8 mouse cellular contexts compared by ENCODE assay signal in the genomic region with DNA sequence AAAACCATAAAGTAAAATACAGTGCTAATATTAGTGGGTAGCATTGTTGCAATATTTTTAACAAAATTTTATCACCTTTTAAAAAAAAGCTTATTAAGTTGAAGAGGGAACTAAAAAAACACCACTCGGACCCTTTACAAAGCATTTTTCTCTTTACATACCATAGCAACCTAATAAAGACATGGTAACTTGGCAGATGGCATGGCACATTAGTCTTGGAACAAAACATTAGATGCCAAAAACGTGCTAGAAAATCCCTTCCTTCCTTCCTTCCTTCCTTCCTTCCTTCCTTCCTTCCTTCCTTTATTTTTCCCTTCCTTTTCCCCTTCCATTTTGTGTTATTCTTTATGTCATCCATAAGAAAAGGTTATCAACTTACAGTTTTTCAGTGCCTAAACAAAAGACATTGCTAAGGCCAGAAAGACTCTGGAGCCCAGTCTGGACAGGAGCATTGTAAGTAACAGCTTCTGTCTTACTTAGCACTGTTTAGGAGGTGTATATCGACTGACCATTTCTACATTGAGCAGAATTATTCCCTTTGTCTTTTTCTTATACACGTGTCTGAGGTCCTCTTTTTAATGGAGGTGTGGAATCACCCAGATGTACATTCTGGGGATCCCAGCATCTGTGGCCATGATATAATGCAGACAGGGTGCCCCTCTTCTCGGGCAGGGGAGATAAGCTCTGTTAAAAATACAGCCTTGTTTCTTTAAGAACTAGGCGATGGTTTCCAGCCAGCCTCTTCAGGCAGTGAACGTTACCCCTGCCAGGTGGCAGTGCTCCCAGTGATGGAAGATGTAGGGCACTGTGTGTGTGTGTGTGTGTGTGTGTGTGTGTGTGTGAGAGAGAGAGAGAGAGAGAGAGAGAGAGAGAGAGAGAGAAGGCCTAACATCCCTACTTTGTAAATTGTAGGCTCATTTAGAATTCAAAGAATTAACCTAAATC.
DNase-seq lines count a peak whose midpoint lies in the region; ATAC-seq lines count a peak whose summit lies in the region.

No protein-coding gene starts in this region.

- WGBS in embryonic facial prominence, embryonic 14.5 days = 53% methylated on average over 7 of the region's 7 CpGs
- WGBS in embryonic facial prominence, embryonic 10.5 days = 63% methylated on average over 7 of the region's 7 CpGs
- 44% methylated on average over 7 of the region's 7 CpGs for WGBS in midbrain, embryonic 16.5 days
- WGBS in midbrain, embryonic 15.5 days = 47% methylated on average over 7 of the region's 7 CpGs

- H3K9ac ChIP-seq in embryonic facial prominence, embryonic 14.5 days (ENCODE audit: low read depth, low read length) = no peak overlapping the region
- H3K9ac ChIP-seq in midbrain, embryonic 16.5 days (ENCODE audit: low read depth, low read length) = no peak overlapping the region
- no peak overlapping the region for H3K9ac ChIP-seq in midbrain, embryonic 15.5 days

- no peak for ATAC-seq in embryonic facial prominence, embryonic 14.5 days (ENCODE audit: low read depth)
- ATAC-seq in midbrain, embryonic 16.5 days = peak; percentile 66
- no peak for ATAC-seq in midbrain, embryonic 15.5 days (replicated peaks)

- intact Hi-C loops in gastrocnemius, postnatal 36 days (cut with DNase I) = loop anchor here (5.0 kb wide), 1 partner anchor 1025 kb away; no protein-coding TSS in a partner anchor

- H3K4me1 ChIP-seq in embryonic facial prominence, embryonic 14.5 days (ENCODE audit: control insufficient read depth, insufficient read depth, low read length) = peaks cover 8% of the 10 kb centered on the region; the same call in 1 of the 2 replicates
- H3K4me1 ChIP-seq in embryonic facial prominence, embryonic 10.5 days = peaks cover 12% of the 10 kb centered on the region
- no peaks in the 10 kb centered on the region; the same call in 1 of the 2 replicates for H3K4me1 ChIP-seq in midbrain, embryonic 16.5 days (ENCODE audit: control insufficient read depth, insufficient read depth, low read length)
- peaks cover 6% of the 10 kb centered on the region; the same call in 1 of the 2 replicates for H3K4me1 ChIP-seq in midbrain, embryonic 15.5 days

- peak; percentile 66 for DNase-seq in embryonic facial prominence, embryonic 14.5 days (ENCODE audit: low spot score)
- no peak for DNase-seq in embryonic facial prominence, embryonic 10.5 days (ENCODE audit: low spot score)
- peak; percentile 39 to 54 for DNase-seq in gastrocnemius, postnatal 36 days
- peak; percentile 64 for DNase-seq in retina, postnatal 1 day
- no peak for DNase-seq in urinary bladder, adult 2 months (ENCODE audit: low spot score)
- DNase-seq in thymus, postnatal 14 days = no peak

- no peaks in the 10 kb centered on the region for H3K36me3 ChIP-seq in embryonic facial prominence, embryonic 14.5 days (ENCODE audit: control insufficient read depth, insufficient read depth, low read length)
- H3K36me3 ChIP-seq in embryonic facial prominence, embryonic 10.5 days (replicated peaks) = no peaks in the 10 kb centered on the region
- H3K36me3 ChIP-seq in midbrain, embryonic 16.5 days (ENCODE audit: control insufficient read depth, insufficient read depth, low read length) = no peaks in the 10 kb centered on the region
- H3K36me3 ChIP-seq in midbrain, embryonic 15.5 days (replicated peaks) = no peaks in the 10 kb centered on the region

- no peak overlapping the region for H3K27ac ChIP-seq in embryonic facial prominence, embryonic 14.5 days (replicated peaks; ENCODE audit: low read depth, low read length)
- no peak overlapping the region for H3K27ac ChIP-seq in embryonic facial prominence, embryonic 10.5 days (replicated peaks)
- H3K27ac ChIP-seq in midbrain, embryonic 16.5 days (ENCODE audit: low read length) = peak overlapping the region; percentile 47; the same call in 1 of the 2 replicates
- H3K27ac ChIP-seq in midbrain, embryonic 15.5 days = no peak overlapping the region

- H3K9me3 ChIP-seq in embryonic facial prominence, embryonic 14.5 days (ENCODE audit: control insufficient read depth, low read length) = no peaks in the 10 kb centered on the region
- no peaks in the 10 kb centered on the region for H3K9me3 ChIP-seq in embryonic facial prominence, embryonic 10.5 days
- H3K9me3 ChIP-seq in midbrain, embryonic 16.5 days (replicated peaks; ENCODE audit: control insufficient read depth, low read length, poor library complexity, severe bottlenecking) = no peaks in the 10 kb centered on the region
- H3K9me3 ChIP-seq in midbrain, embryonic 15.5 days = no peaks in the 10 kb centered on the region

- H3K4me3 ChIP-seq in embryonic facial prominence, embryonic 14.5 days (ENCODE audit: low read depth, low read length) = no peak overlapping the region
- H3K4me3 ChIP-seq in embryonic facial prominence, embryonic 10.5 days = no peak overlapping the region
- H3K4me3 ChIP-seq in midbrain, embryonic 16.5 days (ENCODE audit: low read depth, low read length) = no peak overlapping the region
- no peak overlapping the region for H3K4me3 ChIP-seq in midbrain, embryonic 15.5 days

- no peak overlapping the region for H3K4me2 ChIP-seq in embryonic facial prominence, embryonic 14.5 days (ENCODE audit: low read depth, low read length)
- H3K4me2 ChIP-seq in midbrain, embryonic 16.5 days (ENCODE audit: low read length) = no peak overlapping the region
- no peak overlapping the region for H3K4me2 ChIP-seq in midbrain, embryonic 15.5 days

- no peaks in the 10 kb centered on the region for H3K27me3 ChIP-seq in embryonic facial prominence, embryonic 14.5 days (replicated peaks; ENCODE audit: control insufficient read depth, insufficient read depth, low read length)
- H3K27me3 ChIP-seq in embryonic facial prominence, embryonic 10.5 days (replicated peaks; ENCODE audit: low read depth, poor library complexity, severe bottlenecking) = no peaks in the 10 kb centered on the region
- no peaks in the 10 kb centered on the region for H3K27me3 ChIP-seq in midbrain, embryonic 16.5 days (ENCODE audit: control insufficient read depth, insufficient read depth, low read depth, low read length)
- H3K27me3 ChIP-seq in midbrain, embryonic 15.5 days (replicated peaks) = no peaks in the 10 kb centered on the region

Comparison
In these comparisons a context has a peak if more than half of its experiments do, and no peak if none do; other contexts are left out.
1. DNase-seq: peak in embryonic facial prominence, embryonic 14.5 days (single experiment), gastrocnemius, postnatal 36 days (2 of 2) and retina, postnatal 1 day (single experiment); none in embryonic facial prominence, embryonic 10.5 days (single experiment), urinary bladder, adult 2 months (single experiment) and thymus, postnatal 14 days (single experiment).